Mouse (Mus musculus): ENCODE results near the gene Rnase4.

GRCm38 (mm10) chr14:51054243-51055237 is 36.3 kb upstream of the Rnase4 start:
- no peak for TF ChIP-seq POLR2A (IDR thresholded peaks at IDR 0.05; ENCODE audit: low read depth, low read length)
- TF ChIP-seq CTCF (IDR thresholded peaks at IDR 0.05; ENCODE audit: extremely low read depth, insufficient read length, insufficient replicate concordance, low read depth, low read length), result no peak

Measured in small intestine, adult 2 months (tissue).